Mouse (Mus musculus) heart, postnatal 14 days (tissue): Measurements from ENCODE around the gene Gzmm. TPM values are rescaled to one million over a fixed set of nuclear protein-coding genes. Genes with fewer than 3 reads are reported as not detected.

ENCODE experiments used
- DNase-seq, 2 experiments: peaks; one replicate each; pipeline ENCODE4 v3.0.0; 2021 to 2022
- intact Hi-C: fragments of 180-260 bp; cut with DNase I; formaldehyde crosslinking; loops from one replicate; pipeline ENCODE4 v1.15.1; 2025
- long read RNA-seq, 2 experiments: library from polyadenylated mRNA; stranded (forward); transcript quantifications; one replicate each; pipeline ENCODE4 v2.0.0; 2021
- total RNA-seq, 2 experiments: library from RNA; stranded (reverse); gene quantifications; 2 replicates each; pipeline ENCODE4 v1.2.3; 2021

Gzmm gene
- total RNA-seq, result 1 to 10 TPM; 4.5 to 5.4 TPM
- long read RNA-seq, experiment 1, partial matches to known transcripts, result 0 of 4 reads
- long read RNA-seq, experiment 1, other reads (novel, unspliced or antisense), result 4 of 4 reads
- long read RNA-seq, experiment 2, partial matches to known transcripts, result 1 of 3 reads
- long read RNA-seq, experiment 2, other reads (novel, unspliced or antisense), result 1 of 3 reads

DNA sequence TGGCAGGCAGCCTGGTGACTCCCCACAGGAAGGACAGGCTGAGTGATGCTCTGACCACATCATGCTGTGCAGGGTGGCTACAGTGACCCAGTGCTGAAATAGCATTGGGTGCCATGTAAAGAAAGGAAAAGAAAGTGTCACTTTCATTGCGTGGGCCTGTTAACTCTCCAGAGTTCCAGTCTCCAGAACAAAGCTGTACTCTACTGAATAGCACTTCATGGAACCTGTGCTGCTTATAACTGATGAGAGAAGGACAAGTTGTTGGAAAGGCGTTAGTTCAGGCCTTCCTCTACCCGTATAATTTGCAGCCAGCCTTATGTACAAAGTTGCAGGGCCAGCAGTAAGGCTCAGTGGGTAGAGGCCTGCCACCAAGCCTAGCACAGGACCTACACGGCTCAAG, at the start of gene Gzmm:
TSS of gene Gzmm (plus strand) at position 301 of the 400 bp plus-strand sequence.
- intact Hi-C loops, result no loop called here
- no peak for DNase-seq

DNA sequence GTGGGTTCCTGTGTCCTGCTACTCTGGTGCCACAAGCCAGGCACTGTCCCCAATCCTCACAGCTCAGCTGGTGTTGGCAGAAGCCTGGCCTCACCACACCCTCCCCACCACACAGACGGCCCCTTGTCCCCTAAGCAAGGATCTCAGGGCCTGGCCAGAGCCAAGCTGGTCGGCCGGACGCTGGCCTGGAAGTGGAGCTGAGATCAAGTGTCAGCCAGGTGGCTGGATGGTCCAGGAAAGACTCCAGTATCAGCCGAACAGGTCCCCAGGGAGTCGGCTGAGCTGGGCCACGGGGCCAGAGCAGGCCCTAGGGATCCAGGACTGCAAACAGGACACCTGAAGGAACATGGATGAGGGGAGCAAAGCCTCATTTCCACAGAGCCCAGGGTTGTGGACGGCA, 43.1 kb upstream of the Gzmm start, which contains the start of gene Odf3l2:
TSS of gene Odf3l2 (minus strand) at position 28 of the 400 bp plus-strand sequence.
- intact Hi-C loops, result no loop called here
- no peak for DNase-seq

DNA sequence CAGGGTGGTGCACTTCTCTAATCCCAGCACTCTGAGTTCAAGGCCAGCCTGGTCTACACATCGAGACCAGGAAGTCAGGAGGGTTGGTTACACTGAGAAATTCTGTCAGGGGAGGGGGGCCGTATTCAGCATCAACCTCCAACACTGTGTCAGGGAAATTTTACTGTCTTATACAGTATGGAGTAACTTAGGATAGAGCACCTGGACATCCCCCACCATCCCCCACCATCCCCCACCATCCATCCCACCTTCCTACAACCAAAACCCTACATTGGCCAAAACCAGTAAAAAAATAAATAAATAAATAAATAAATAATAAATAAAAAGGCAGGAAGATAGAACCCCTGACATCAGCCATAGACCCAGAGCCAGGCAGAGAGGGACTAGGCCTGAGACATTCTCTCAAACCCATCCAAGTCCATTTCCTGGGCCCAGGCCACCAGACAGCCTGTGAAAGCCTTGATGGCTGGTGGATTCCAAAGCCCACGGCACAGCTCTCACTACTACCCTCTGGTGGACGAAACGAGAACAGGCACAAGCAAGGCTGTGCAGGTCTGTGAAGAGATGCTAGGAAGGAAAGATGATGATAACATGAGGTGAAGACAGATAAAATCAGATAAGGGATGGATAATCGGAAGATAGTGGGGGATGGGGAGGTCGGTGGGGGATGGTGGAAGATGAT, 39.6 kb upstream of the Gzmm start:
- DNase-seq, result peak; percentile 75 to 86
- intact Hi-C loops, result loop anchor here (1.0 kb wide), 1 partner anchor 54 kb away; no protein-coding TSS in a partner anchor

DNA sequence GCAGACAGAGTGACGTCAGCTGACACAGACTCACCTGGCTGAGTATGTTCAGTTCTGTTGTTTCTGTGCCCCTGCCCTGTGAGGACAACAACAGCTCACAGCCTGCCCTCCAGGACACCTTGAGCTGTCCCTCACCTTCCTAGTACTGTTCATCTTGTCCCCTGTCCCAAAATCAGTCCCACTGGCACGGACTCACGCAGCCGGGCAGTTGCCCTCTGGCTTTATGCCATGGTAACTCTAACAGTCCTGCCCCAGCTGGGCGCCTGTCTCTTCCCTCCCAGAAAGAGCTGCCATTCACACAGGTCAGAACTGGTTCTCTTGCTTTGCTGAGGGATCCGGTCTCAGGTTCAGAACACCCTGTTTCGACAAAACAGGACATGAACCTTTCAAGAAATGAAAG, 36.0 kb upstream of the Gzmm start:
- peak in 1 of 2 experiments; percentile 30 for DNase-seq
- intact Hi-C loops, result no loop called here

DNA sequence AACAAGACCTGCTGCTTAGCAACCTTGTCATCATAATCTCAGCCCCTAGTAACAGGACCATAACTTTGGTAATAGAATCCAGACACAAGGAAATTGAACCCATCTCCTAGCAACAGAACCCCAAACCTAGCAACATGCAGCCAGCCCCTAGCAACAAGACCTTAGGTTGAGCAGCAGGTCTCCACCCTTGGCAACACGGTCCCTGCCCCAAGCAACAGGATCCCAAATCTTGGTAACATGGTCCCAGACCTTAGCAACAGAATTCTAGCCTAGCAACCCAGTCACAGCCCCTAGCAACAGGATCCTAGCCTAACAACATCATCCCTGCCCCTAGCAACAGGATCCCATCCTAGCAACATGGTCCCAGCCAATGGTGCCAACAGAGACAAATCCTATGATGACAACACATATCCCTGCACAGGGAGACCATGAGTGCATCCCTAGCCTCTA, 33.8 kb upstream of the Gzmm start:
- DNase-seq, result no peak
- intact Hi-C loops, result no loop called here

DNA sequence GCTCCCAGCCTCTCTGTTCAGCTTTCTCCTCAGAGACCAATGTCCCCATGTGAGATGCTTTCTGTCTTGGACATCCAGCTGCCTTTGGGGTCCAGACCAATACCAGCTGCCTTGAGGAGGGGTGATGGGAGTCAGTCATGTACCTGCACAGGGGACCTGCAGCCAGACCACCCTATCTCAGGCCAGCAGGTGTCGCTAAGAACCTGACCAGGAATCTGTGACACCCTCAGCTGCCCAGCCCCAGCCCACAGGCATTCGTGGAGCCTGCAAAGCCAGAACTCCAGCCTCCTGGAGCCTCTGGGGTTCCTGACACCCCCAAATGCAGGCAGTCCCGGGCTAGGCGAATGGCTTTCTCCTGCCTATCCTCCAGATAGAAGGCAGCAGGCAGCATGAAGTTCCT, 30.0 kb upstream of the Gzmm start:
- intact Hi-C loops, result no loop called here
- DNase-seq, result no peak

DNA sequence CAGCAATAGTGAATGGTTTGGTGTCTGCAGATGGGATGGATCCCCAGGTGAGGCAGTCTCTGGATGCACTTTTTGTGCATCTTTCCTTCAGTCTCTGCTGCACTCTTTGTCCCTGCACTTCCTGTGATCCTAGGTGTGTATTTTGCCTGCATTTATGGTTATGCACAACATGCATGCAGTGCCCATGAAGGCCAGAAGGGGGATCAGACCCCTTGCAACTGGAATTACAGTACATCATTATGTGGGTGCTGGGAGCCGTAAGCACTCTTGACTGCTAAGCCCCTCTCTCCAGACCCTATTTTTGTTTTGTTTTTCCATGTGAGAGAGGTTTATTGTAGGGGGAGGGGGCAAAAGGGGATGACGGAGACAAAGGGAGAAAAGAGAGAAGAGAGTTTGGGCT, 28.5 kb upstream of the Gzmm start:
- DNase-seq, result no peak
- intact Hi-C loops, result no loop called here

DNA sequence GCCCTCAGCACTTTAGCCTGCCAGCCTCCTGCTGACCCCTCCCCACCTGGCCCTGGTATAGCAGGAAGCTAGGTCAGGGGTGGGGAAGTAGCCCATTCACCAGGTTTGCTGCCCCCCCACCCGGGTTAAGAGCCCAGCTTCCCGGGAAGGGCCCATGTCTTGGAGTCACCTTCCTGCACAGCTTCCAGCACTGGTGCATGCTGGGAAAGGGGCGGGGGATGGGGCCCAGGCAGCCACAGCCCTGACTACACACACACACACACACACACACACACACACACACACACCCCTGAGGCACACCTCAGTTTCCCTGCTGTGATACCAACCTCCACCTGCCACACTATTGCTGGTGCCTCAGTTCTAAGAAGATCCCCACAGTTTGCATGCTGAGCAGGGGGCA, 27.0 kb upstream of the Gzmm start:
- no peak for DNase-seq
- intact Hi-C loops, result no loop called here

DNA sequence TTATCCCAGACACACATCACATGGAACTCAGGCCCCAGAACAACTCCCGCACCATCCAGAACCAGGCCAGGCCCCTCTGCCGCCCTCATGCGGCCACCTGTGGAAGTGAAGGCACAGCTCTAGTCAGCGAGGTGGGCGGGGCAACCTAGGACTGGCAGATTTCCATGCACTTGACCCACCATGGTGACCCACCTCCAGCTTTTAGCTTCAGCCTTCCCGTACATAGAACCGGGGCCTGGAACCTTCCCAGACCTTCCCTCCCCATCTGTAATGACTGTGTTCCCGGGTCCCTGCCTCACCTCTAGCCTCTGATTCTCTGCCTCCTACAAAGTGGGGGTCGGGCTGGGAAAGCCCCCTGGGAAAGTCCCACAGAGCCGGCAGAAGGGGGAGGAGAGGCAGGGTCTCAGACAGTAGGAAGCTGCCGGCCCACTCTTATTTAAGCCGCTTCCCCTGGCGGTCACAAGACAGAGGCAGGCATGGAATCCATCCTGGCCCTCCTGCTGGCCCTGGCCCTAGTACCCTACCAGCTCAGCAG, 24.6 kb upstream of the Gzmm start, which contains the start of gene Madcam1:
TSS of gene Madcam1 (plus strand) at position 429 of the 535 bp plus-strand sequence.
- intact Hi-C loops, result no loop called here
- peak; percentile 71 to 79 for DNase-seq

DNA sequence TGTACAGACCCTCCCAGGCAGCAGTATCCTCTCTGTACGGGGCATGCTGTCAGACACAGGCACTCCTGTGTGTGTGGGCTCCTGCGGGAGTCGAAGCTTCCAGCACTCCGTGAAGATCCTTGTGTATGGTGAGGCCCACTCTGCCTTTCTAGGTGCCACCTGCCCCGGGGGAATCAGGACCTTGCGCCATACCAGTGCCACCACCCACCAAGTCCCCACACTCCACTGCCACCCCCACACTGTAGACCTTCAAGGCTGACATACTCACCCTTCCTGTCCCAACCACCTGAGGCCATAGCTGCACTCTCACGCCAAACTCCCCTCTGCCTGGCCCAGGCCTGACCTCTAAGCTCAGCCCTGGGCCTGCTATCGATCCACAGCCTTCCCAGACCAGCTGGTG, 23.8 kb upstream of the Gzmm start:
- intact Hi-C loops, result no loop called here
- DNase-seq, result no peak

DNA sequence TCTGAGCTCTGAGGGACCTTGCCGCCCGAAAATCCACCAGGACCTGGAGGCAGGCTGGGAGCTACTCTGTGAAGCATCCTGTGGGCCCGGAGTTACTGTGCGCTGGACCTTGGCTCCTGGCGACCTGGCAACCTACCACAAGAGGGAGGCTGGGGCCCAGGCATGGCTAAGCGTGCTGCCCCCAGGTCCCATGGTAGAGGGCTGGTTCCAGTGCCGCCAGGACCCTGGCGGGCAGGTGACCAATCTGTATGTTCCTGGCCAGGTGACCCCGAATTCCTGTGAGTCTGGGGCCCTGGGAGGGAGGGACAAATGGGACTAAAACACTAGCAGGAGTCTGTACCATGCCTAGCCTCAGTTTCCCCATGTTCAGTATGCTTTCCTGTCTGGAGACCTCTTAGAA, 22.3 kb upstream of the Gzmm start:
- intact Hi-C loops, result no loop called here

DNA sequence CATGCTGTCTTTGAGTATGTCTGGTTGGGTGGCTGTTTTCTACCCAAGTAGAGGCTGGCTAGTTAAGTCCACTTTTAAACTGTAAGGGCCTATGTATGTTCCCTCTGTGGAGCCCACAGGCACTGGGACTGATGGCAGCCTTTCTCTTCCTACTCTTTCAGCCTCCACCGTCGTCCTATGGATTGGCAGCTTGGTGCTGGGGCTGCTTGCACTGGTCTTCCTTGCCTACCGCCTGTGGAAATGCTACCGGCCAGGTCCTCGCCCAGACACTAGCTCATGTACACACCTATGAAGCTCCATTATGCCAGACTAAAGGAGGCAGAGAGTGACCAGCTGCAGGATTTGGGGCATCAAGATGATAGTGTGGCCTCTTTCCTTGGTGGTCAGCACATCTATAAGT, 20.7 kb upstream of the Gzmm start:
- intact Hi-C loops, result loop anchor here (1.0 kb wide), 1 partner anchor 73 kb away; no protein-coding TSS in a partner anchor
- no peak for DNase-seq

More for the DNA sequence above, 22.3 kb upstream of the Gzmm start:
- DNase-seq, result no peak

DNA sequence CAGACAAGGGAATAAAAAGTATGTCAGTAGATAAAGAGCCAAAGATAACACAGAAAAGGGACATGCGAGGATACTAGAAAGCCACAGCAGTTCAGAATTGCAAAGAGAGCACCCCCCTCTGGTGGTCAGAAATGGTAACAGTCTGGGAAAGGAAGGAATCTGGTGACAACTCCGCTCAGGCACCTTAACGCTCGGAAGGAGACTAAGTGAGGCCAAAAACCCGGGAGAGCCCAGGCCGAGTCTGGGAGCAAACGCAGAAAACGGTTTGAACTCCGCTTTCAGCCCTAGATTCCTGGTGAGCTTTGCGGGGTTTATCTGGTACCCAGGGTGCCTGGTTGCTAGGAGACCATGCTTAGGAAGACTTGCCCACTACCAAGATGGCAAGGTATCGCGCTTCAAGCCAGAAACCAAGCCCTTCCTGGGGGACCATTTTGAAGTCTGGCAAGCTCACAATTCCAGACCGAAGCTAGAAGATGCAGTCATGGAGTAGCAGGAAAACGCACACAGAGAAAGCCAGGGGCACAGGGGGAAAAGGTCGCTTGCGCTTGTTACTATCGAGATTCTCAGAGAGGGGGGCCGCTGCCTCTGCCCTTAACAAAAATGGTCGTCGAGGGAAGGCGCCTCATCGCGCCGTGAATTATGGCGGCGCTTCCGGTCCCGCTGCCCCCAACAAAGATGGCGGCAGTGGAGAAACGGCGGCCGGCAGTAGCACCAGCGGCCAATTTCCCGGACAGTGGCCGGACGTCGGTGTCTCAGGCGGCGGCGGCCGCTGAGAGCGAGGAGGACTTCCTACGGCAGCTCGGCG, 19.8 kb upstream of the Gzmm start, which contains the start of gene Tpgs1:
TSS of gene Tpgs1 (plus strand) at position 599 of the 805 bp plus-strand sequence.
- DNase-seq, result peak; percentile 88 to 92
- intact Hi-C loops, result loop anchor here (1.0 kb wide), 1 partner anchor 74 kb away; no protein-coding TSS in a partner anchor

DNA sequence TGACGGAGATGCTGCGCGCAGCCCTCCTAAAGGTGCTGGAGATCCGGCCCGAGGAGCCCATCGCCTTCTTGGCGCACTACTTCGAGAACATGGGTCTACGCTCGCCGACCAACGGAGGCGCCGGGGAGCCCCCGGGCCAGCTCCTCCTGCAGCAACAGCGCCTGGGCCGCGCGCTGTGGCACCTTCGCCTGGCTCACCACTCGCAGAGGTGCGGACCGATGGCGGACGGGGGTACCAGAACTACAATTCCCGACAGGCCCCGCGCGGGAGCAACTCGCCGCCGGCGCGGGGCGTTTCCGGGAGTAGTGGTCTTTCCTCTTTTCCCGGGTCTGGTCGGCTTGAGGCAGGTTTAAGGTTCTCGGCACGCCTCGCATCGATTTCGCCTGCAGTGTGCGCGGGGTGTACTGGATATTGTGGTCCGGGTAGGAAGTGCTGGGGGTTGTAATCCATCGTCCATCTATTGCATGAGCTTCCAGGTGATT, 19.2 kb upstream of the Gzmm start:
- intact Hi-C loops, result no loop called here
- DNase-seq, result peak; percentile 75 to 80

DNA sequence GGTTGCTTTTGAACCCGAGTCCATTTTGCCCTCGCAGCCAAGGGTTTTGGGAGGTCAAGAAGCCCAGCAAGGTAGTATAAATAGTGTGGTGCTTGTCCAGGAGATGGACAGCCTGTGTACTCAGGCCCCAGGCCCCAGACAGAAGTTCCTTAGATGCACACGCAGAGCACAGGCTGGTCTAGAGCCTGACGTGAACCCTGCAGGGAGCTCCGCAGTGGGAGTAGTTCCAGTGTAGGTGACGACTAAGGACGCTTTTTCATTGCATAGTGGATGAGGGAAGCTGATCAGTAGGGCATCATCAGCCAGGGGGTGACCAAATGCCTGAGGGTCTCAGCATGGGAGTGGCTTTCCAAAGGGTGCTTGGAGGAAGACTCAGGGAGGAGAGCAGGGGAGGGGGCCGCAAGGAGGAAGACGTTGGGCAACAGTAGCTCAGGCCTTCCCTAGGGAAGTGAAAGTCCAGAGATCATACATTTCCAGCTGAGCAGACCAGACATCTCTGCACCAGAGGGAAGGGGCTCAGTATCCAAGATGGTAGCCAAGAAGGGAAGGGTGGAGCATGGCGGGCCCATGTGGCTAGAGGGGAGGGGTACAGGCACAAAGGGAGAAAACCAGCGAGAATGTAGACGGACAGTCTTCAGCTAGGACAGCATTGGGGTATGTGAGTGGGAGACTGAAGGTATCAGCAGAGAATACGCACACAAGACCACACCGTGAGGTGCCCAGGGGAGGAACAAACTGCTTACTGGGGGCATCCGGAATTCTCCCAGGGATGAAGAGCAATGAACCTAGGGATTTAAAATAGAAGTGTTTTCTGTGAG, 18.5 kb upstream of the Gzmm start:
- DNase-seq, result no peak
- intact Hi-C loops, result no loop called here

DNA sequence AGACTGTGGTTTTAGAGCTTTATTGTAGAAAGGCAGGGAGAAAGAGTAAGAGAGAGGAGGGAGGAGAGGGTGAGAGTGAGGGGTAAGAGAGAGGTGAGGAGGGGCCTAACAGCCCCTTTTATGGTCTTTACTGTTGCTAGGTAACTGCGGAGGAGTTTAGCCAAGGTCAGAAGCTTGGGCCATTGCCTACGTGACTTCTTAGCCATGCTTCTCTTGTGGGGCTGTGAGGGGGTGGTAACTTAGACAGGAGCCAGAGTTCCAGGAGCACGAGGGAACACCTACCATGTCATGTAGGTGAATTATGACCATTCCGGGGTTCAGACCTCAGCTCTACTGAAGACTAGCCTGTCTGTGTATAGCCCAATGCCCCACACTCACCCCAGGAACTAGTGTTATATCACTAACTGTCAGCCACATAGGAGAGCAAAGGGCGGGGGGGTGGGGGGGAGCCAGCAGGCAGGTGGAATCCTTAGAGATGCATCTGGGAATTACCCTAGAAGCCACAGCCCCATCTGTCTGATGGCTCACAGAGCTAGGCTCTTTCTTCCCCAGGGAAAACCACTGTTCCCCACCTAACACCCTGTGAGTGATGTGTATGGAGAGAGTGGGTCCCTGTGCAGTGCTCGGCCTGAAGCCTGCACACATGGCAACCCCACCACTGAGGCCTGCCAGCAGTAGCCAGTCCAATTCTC, 17.3 kb upstream of the Gzmm start:
- DNase-seq, result no peak
- intact Hi-C loops, result no loop called here

DNA sequence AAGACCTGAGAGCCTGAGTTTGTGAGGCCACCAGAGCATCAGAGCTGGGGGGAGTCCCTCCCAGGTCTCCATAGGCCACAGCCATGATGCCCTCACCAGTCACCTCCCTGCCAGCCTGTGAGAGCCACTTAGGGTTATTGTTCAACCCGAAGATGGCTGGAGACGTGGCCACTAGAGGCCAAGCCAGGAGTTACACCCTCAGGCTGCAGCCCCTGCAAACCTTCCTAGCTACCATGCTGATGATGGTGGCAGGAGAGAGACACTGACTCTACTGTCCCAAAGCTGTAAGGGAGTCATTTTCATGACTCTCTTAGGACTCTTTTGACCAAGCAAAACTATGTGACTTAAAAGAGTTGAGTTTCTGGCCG, 16.7 kb upstream of the Gzmm start:
- no peak for DNase-seq
- intact Hi-C loops, result no loop called here

DNA sequence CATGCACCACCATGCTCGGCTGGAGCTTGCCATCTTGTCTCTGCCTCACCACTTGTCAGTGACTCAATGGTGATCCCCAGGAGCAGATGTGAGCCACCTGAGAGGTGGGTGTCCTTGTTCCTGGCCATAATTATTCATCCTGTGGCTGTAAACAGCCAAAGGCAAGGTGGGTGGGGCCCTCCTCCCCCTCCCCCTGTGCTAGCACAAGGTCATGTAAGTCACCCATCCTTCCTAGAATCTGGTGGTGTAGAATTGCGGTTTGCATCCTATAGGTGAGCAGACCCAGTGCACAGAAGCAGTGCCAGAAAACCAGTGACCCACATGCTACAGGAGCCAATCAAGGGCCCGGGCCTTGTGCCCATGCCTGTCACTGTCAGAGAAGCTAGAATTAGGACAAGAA, 15.8 kb upstream of the Gzmm start:
- intact Hi-C loops, result no loop called here

DNA sequence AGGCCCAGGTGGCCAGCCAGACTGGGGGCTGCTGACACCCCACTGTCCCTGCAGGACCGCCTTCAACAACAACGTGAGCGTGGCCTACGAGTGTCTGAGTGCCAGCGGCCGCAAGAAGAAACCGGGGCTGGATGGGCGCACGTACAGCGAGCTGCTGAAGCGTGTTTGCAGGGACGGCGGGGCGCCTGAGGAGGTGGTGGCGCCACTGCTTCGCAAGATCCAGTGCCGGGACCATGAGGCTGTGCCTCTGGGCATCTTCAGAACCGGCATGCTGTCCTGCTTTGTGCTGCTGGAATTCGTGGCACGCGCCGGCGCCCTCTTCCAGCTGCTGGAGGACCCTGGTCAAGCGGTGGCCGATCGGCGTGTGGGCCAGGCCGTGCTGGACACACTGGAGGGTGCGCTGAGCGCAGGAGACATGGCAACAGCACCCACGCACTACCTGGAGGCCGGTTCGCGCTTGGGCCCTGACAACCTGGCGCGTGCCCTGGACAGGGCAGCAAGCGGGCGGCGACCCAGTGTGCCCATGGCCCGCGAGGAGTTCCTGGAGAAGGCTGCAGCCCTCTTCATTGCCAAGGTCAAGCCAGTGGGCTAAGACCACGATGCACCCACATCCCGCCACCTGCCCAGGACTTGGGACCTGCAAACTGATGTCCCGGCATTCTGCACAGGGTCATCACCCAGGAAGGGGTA, 13.3 kb upstream of the Gzmm start:
- intact Hi-C loops, result no loop called here
- DNase-seq, result no peak

More for the DNA sequence above, 15.8 kb upstream of the Gzmm start:
- DNase-seq, result no peak
